24 mouse cellular contexts compared by ENCODE assay signal in the genomic region with DNA sequence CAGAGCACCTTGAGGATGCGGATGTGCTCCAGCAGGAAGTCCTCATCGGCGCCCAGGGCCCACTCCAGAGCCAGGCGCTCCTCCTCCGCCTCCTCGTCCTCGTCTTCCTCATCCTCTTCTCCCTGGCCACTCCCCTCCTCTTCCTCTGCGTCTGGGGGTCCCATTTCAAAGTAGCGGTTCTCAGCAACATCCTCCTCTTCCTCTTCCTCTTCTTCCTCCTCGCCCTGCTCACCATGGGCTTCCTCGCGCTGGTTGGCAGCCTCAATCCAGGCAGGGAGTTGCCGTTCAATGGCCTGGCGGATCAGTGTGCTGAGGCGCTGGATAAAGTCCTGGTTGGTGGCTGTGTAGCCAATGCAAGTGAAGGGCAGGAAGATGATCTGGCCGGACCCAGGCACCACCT. TPM values are rescaled to one million over a fixed set of nuclear protein-coding genes. Genes with fewer than 3 reads are reported as not detected.
DNase-seq lines count a peak whose midpoint lies in the region; ATAC-seq and TF ChIP-seq lines count a peak whose summit lies in the region.
"Had no signal": no experiment of that assay in that cellular context is flagged by ENCODE, and none has a peak within 500 bp of the region (broad histone marks: within the 10 kb centered on the region; RNA-seq: fewer than 3 reads in every experiment).

No protein-coding gene starts in this region.

- DNase-seq in heart, adult 11 months, result peak; percentile 93
- DNase-seq in heart, postnatal 36 days, result no peak
- DNase-seq in liver, postnatal 0 days, result peak; percentile 14
- DNase-seq in liver, result no peak
- no peak for DNase-seq in ES-E14 (ENCODE audit: low read depth, low spot score)
- DNase-seq in ZHBTc4 (ENCODE audit: low read depth, low spot score), result peak; percentile 29
- no peak for DNase-seq in frontal cortex, postnatal 36 days (ENCODE audit: low spot score in 2 of 2)
- no peak for DNase-seq in left cerebral cortex, postnatal 4 days
- DNase-seq: adrenal gland, adult 8-10 months; adrenal gland, postnatal 25 days; B cell, adult 2 months; cerebellum, adult 11 months; embryo, embryonic 11 days had no signal

- H3K4me1 ChIP-seq in liver, postnatal 0 days (ENCODE audit: insufficient read depth), result peaks cover 9% of the 10 kb centered on the region
- peaks cover 0 to 14% of the 10 kb centered on the region in 2 experiments; a peak in 1 of 4 replicates for H3K4me1 ChIP-seq in ES-E14 (ENCODE audit: control insufficient read depth in 2 of 2, insufficient read depth in 2 of 2, low read length in 2 of 2, poor library complexity in 1 of 2)
- H3K4me1 ChIP-seq: embryonic facial prominence, embryonic 13.5 days; forebrain, embryonic 10.5 days; forebrain, embryonic 12.5 days had no signal

- H3K27me3 ChIP-seq in liver, postnatal 0 days (ENCODE audit: insufficient read depth, low read length), result no peaks in the 10 kb centered on the region
- H3K27me3 ChIP-seq: CH12.LX; embryonic facial prominence, embryonic 13.5 days; embryonic facial prominence, embryonic 15.5 days; forebrain, embryonic 12.5 days had no signal

- WGBS in liver, postnatal 0 days (ENCODE audit: insufficient replicate concordance), result 81% methylated on average over 16 of the region's 16 CpGs

- intact Hi-C loops in heart, postnatal 36 days (cut with DNase I), result no loop called here
- intact Hi-C loops in left cerebral cortex, postnatal 4 days (cut with DNase I), result no loop called here

- H3K4me3 ChIP-seq in liver, postnatal 0 days (ENCODE audit: low read depth, low read length), result no peak overlapping the region
- H3K4me3 ChIP-seq in ES-E14 (ENCODE audit: insufficient read depth in 1 of 2, low read depth in 1 of 2, low read length in 2 of 2, poor library complexity in 1 of 2, severe bottlenecking in 1 of 2), result peak overlapping the region in 1 of 2 experiments; percentile 42; a peak in 3 of 4 replicates
- H3K4me3 ChIP-seq: embryonic facial prominence, embryonic 13.5 days; embryonic facial prominence, embryonic 15.5 days; erythroblast, embryonic 14.5 days; forebrain, embryonic 10.5 days; forebrain, embryonic 12.5 days had no signal

- H3K4me2 ChIP-seq in liver, postnatal 0 days (ENCODE audit: low read depth, low read length), result no peak overlapping the region
- H3K4me2 ChIP-seq: embryonic facial prominence, embryonic 13.5 days; embryonic facial prominence, embryonic 15.5 days; forebrain, embryonic 12.5 days had no signal

- H3K9ac ChIP-seq in liver, postnatal 0 days (replicated peaks), result no peak overlapping the region
- H3K9ac ChIP-seq in ES-E14 (ENCODE audit: insufficient read depth, low read depth, low read length, poor library complexity, severe bottlenecking), result peak overlapping the region; percentile 38
- H3K9ac ChIP-seq: embryonic facial prominence, embryonic 13.5 days; embryonic facial prominence, embryonic 15.5 days; forebrain, embryonic 12.5 days had no signal

- no peaks in the 10 kb centered on the region for H3K9me3 ChIP-seq in liver, postnatal 0 days (ENCODE audit: low read length)
- no peaks in the 10 kb centered on the region for H3K9me3 ChIP-seq in ES-E14 (ENCODE audit: control insufficient read depth, insufficient read depth, low read depth, low read length)
- H3K9me3 ChIP-seq: embryonic facial prominence, embryonic 13.5 days; embryonic facial prominence, embryonic 15.5 days; forebrain, embryonic 10.5 days; forebrain, embryonic 12.5 days had no signal

- H3K36me3 ChIP-seq in liver, postnatal 0 days (replicated peaks; ENCODE audit: insufficient read depth, low read length), result peaks cover 89% of the 10 kb centered on the region
- peaks cover 78% of the 10 kb centered on the region for H3K36me3 ChIP-seq in ES-E14 (ENCODE audit: control insufficient read depth, insufficient read depth, low read length, poor library complexity, severe bottlenecking)

- no peak for TF ChIP-seq EP300 in liver, postnatal 0 days (IDR thresholded peaks at IDR 0.05; ENCODE audit: low read depth)

- ATAC-seq in liver, postnatal 0 days, result no peak
- ATAC-seq: CD4-positive, CD25-positive, alpha-beta regulatory T cell, adult 4 months; forebrain, embryonic 14.5 days; forebrain, embryonic 16.5 days had no signal

- in situ Hi-C loops in ES-E14 (cut with MboI; ENCODE audit: low sequenced_read_pairs in 2 of 2, unreplicated experiment in 2 of 2), result no loop called here

- no peak for TF ChIP-seq CTCF in liver, postnatal 0 days (IDR thresholded peaks at IDR 0.05; ENCODE audit: low read depth)

- no peak overlapping the region for H3K27ac ChIP-seq in liver, postnatal 0 days (ENCODE audit: low read depth)
- H3K27ac ChIP-seq in ES-E14 (ENCODE audit: insufficient read depth, low read depth, low read length, poor library complexity, severe bottlenecking), result no peak overlapping the region
- H3K27ac ChIP-seq: embryonic facial prominence, embryonic 13.5 days; embryonic facial prominence, embryonic 15.5 days; forebrain, embryonic 10.5 days; forebrain, embryonic 12.5 days had no signal

TF ChIP-seq in ES-E14, 5 proteins besides CTCF, POLR2A, EP300 and RAD21:
- TF ChIP-seq HCFC1 (IDR thresholded peaks at IDR 0.05; ENCODE audit: borderline replicate concordance, insufficient read depth, low read length) (no peak), MAFK (IDR thresholded peaks at IDR 0.05; ENCODE audit: insufficient read depth, low read depth, low read length) (no peak), CHD2 (IDR thresholded peaks at IDR 0.05; ENCODE audit: low read depth, low read length) (no peak), ZC3H11A (IDR thresholded peaks at IDR 0.05; ENCODE audit: borderline replicate concordance, low read depth, low read length) (no peak), ZNF384 (IDR thresholded peaks at IDR 0.05; ENCODE audit: low read depth, low read length) (no peak)

RNA-seq across cellular contexts. Expression of a gene that starts 8.8 kb away (rescaled TPM):
- total RNA-seq in heart, postnatal 36 days (2021), result 10 to 100 TPM; 66.1 to 85.9 TPM
- 34.7 and 42.5 TPM in 2 replicates for polyA plus RNA-seq in liver, postnatal 0 days (2015; fragmentation: Nextera tagmentation; extraction: Ambion mirVana)
- total RNA-seq in ES-E14 (2012; rRNA removed), result 1.3 and 2.0 TPM in 2 replicates
- total RNA-seq in left cerebral cortex, postnatal 4 days (2021), result 10 to 100 TPM; 23.9 to 30.5 TPM
- total RNA-seq: common myeloid progenitor, adult 5-6 weeks had no signal

RNA-seq across cellular contexts. Expression of a gene that starts 30.8 kb away (rescaled TPM):
- total RNA-seq in heart, postnatal 36 days (2021), result 1,000 to 10,000 TPM; 4,706 to 5,436 TPM
- 3.9 and 8.4 TPM in 2 replicates for polyA plus RNA-seq in liver, postnatal 0 days (2015; fragmentation: Nextera tagmentation; extraction: Ambion mirVana)
- total RNA-seq in ES-E14 (2012; rRNA removed), result 2.3 and 2.6 TPM in 2 replicates
- 1 to 10 TPM; 1.4 to 1.7 TPM for total RNA-seq in left cerebral cortex, postnatal 4 days (2021)
- total RNA-seq: common myeloid progenitor, adult 5-6 weeks; MEL had no signal
- polyA plus RNA-seq: CD4-positive, CD25-positive, alpha-beta regulatory T cell, adult 4 months had no signal

RNA-seq across cellular contexts. Expression of a gene that starts 39.5 kb away (rescaled TPM):
- 100 to 1,000 TPM; 128 to 143 TPM for total RNA-seq in heart, postnatal 36 days (2021)
- polyA plus RNA-seq in liver, postnatal 0 days (2015; fragmentation: Nextera tagmentation; extraction: Ambion mirVana), result 51.1 and 65.0 TPM in 2 replicates
- 169 and 204 TPM in 2 replicates for total RNA-seq in ES-E14 (2012; rRNA removed)
- total RNA-seq in left cerebral cortex, postnatal 4 days (2021), result 100 to 1,000 TPM; 446 to 469 TPM

RNA-seq across cellular contexts. Expression of a gene that starts 40.4 kb away (rescaled TPM):
- 10 to 100 TPM; 14.2 to 18.3 TPM for total RNA-seq in heart, postnatal 36 days (2021)
- 0.04 and 0.06 TPM in 2 replicates for polyA plus RNA-seq in liver, postnatal 0 days (2015; fragmentation: Nextera tagmentation; extraction: Ambion mirVana)
- total RNA-seq in ES-E14 (2012; rRNA removed), result 0.22 and 0.37 TPM in 2 replicates
- total RNA-seq in left cerebral cortex, postnatal 4 days (2021), result 1 to 10 TPM; 2.5 to 2.6 TPM
- total RNA-seq: common myeloid progenitor, adult 5-6 weeks had no signal
- polyA plus RNA-seq: CD4-positive, CD25-positive, alpha-beta regulatory T cell, adult 4 months; erythroblast, embryonic 14.5 days had no signal

RNA-seq across cellular contexts. Expression of a gene that starts 46.4 kb away (rescaled TPM):
- 10 to 100 TPM; 19.5 to 19.9 TPM for total RNA-seq in heart, postnatal 36 days (2021)
- polyA plus RNA-seq in liver, postnatal 0 days (2015; fragmentation: Nextera tagmentation; extraction: Ambion mirVana), result 45.3 and 48.5 TPM in 2 replicates
- 151 and 155 TPM in 2 replicates for total RNA-seq in ES-E14 (2012; rRNA removed)
- 10 to 100 TPM; 16.9 to 19.4 TPM for total RNA-seq in left cerebral cortex, postnatal 4 days (2021)
- polyA plus RNA-seq: CD4-positive, CD25-positive, alpha-beta regulatory T cell, adult 4 months had no signal

Comparison
In these comparisons a context has a peak if more than half of its experiments do, and no peak if none do; other contexts are left out.
1. DNase-seq: peak in heart, adult 11 months (single experiment), liver, postnatal 0 days (single experiment) and ZHBTc4 (single experiment); none in heart, postnatal 36 days (0 of 2), liver (single experiment), ES-E14 (single experiment), frontal cortex, postnatal 36 days (0 of 2) and left cerebral cortex, postnatal 4 days (single experiment).
2. RNA of a gene that starts 30.8 kb away (total RNA-seq): 4,706 to 5,436 TPM in heart, postnatal 36 days; 2.3 to 2.6 TPM in ES-E14 and 1.4 to 1.7 TPM in left cerebral cortex, postnatal 4 days; every median in the first group is over 1,000 times any median in the second.